Mouse (Mus musculus) gastrocnemius, adult 18-20 months (tissue): ENCODE results near the gene Tstd2. TPM values are rescaled to one million over a fixed set of nuclear protein-coding genes. Genes with fewer than 3 reads are reported as not detected.

ENCODE experiments used
- DNase-seq: peaks from one replicate; pipeline ENCODE4 v3.0.0; 2021; ENCODE audit warnings: low spot score
- total RNA-seq, 2 experiments: library from RNA; stranded (reverse); gene quantifications; 2 replicates each; pipeline ENCODE4 v1.2.3; 2021

Gene Tstd2
- total RNA-seq, 2 experiments from 2014 or later = 9.6 to 10.2 TPM

DNA sequence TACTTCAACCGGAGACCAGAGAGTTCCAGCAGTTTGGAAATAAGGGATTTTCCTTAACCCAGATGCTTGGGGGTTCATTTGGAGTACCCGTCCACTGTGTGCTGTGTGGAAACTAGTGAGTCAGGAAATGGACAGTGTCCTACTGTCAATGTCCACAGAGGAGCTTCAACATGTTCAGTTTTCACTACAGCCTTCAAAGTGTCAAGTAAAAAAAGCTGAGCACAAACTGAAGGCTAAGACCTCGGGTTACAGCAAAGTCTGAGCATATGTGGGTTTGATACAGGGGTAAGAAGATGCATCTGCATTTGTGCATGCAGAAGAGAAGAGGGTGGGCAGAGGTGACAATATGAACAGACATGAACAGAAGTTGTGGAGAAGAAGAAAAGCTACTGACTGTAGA, 17.7 kb downstream of the Tstd2 start:
- DNase-seq = no peak

DNA sequence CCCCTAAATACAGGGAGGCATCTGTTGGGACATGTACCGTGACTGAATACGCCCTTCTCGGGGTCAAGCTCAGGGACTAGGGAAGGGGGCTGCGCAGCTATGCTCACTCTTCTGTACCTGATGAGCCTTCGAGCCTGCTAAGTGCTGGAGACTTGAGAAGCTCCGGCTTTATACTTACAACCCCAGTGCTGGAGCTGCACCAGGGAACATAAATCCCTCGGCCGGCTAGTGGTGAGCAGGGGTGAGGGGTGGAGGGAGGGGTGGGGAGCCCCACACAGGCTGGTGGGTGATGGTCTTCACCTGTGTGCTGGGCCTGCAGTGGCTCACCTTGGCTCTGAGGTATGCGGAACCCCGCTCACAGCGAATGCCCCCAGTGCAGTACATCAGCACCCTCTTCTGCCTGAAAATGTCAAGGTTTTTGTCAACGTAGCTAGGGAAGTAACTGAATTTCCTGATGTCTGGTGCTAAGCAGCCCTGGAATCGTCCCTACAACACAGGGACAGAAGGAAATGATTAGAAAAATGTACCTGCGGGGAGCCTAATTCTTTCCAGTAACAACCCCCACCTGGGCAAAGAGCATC, 18.9 kb downstream of the Tstd2 start:
- DNase-seq = no peak

DNA sequence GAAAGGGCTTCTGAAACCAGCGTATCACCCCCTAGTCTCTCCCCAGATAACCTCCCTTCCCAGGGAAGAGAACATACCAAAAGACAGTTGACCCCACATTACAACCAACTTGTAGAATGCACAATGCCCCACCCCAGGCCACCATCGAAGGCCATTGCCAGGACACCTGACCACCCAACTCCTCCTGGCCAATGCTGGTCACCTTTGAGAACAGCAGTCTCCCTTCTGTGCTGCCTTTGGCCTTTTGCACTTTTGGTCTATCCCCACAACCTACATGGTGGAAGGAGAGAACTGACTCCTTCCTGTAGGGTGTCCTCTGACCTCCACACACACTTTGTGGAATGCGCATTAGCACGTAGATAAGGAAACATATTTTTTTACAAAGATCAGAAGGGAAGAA, 21.0 kb downstream of the Tstd2 start:
- no peak for DNase-seq

DNA sequence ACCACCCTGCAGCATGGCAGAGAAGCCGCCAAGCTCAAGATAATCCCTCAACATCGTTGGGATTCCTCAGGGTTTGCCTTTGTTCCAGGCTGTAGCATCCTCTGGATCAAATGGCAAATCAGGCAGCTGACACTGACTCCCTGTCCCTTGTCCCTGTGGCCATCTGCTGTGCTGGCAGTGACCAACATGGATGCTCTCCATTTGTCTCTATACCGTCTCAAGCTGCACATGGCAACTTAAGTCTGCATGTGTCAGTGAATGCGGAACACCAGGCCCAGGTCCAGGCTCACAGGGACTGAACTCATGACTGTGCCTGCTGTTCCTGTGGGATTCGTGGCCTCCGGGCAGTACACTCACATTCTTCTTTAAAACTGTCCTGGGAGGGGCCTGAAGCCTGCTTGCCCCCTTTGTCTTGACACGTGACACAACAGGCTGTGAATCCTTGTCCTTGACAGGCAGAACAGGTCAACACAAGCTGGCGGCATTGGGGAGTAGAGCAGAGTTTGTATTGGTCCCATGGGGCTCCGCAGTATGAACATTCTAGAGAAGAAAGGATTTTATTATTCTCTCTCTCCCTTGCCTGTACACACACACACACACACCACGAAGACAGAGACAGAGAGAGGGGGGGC, 21.8 kb downstream of the Tstd2 start:
- DNase-seq = no peak

DNA sequence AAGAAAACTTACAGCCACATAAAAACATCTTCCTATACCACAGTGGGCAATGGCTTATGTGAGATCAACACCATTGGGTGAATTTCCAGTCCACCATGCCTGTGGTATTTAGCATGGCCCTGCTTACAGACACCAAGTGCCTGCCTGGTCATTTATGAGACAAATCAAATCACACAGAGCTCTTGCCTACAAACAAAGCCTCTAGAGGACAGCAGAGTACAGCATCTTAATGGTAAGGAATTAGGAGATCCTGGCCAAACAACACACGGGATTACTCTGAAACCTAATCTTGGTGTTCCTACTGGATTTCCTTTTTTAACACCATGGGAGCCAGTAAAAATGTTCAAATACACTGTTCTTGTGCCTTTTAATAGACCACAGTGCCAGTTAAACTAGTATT, 23.2 kb downstream of the Tstd2 start:
- DNase-seq = no peak

DNA sequence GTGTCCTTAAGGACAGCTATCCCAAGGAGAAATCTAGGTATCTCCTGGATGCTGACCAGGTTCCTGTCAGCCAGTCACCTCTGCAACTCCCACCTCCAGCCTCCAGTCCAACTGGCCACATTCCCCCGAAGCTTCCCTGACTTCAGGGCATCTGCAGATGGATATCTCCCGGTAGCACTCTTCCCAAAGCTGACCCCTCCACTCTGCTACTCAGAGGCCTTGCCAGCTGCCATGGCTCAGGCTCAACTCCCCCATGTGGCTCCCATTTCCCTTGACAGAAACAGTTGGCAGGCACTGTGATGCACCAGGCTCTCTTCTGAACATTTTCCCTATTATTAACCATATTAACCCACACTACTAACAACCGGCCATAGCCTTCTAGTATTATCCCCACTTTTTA, 27.1 kb downstream of the Tstd2 start:
- no peak for DNase-seq

DNA sequence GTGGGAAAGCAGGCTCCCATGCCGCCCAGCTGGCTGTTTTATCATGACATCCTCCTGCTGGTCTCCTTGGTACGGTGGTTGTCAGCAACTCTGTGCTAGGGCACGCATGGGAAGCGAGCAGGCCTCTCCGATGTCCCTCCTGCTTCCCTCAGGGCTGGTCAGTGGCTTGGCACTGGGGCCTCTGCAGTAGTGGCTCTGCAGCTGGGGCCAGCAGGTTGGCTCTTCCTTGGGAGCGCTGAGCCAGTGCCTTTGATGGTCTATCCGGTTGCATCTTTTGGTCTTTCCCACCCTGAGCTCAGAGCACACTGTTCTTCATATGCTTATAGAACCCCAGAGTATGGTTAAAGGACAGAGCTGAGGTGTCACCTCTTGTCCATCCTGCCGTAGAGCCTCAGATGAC, 28.4 kb downstream of the Tstd2 start:
- DNase-seq = no peak

DNA sequence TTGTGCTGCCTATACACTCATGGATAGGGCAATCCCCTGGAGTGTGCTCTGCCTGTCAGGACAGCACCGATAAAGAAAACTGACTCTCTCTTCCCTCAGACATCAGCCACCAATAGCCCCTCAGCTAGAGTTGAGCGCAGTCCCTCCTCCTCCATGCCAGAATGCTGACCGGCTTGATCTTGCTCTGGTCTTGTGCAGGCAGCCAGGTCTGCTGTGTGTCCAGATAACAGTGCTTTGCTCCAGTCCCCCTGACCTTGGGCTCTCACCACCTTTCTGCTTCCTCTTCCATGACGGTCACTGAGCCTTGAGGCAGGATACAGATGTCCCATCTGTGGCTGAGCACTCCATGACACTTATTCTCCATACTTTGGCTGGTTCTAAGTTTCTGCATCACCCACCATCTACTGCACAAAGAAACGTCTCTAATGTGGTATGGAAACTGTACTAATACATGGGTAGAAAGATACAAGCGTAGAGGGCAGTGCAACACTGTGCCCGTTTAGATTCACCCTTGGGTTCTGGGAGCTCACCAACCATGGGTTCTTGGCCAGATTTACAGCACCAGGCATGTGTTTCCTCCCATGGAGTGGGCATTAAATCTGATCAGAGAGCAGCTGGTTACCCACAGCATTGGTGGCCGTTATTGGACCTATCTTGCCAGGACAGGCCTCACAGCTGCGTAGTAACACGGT, 36.3 kb downstream of the Tstd2 start:
- DNase-seq = no peak

DNA sequence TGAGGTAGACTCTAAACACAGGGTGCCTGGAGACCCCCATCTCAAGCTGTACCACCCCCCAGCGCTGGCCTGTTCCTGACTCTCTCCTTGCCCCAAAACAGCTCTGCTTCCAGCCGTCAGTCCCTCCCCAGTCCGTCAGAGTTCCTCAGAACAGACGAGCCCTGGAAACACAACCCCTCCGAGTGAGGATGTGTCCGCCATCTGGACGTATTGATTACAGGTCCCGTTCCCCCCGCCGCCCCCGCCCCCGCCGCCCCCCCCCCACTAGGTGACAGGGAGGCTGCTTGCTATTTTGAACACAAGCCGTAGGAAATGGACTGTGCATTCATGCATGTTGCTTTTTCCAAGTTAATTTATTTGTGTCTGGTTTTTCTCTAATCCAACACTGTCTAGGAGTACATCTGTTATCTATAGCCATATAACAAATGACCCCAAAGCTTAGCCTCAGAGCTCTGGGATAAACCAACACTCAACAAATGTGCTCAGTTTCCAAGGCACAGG, 37.2 kb downstream of the Tstd2 start:
- DNase-seq = peak; percentile 37

DNA sequence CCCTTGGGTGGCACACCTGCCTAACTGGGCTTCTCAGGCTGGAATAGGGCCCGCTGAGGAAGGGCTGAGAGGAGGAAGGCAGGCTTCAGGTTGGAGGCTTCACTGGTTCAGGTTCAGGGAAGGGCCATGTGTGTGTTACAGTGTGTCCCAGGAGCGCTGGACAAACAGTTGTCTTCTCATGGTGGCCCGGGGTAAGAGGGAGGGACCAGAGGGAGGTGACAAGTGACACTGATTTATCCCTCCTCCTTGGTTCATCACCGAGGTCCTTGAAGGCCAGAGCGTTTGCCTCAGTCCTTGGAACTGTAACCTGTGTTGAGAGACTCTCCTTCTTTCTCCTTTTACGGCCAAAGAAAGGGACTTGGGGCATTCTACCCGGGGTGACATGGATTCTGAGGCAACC, 38.0 kb downstream of the Tstd2 start:
- DNase-seq = peak; percentile 24

DNA sequence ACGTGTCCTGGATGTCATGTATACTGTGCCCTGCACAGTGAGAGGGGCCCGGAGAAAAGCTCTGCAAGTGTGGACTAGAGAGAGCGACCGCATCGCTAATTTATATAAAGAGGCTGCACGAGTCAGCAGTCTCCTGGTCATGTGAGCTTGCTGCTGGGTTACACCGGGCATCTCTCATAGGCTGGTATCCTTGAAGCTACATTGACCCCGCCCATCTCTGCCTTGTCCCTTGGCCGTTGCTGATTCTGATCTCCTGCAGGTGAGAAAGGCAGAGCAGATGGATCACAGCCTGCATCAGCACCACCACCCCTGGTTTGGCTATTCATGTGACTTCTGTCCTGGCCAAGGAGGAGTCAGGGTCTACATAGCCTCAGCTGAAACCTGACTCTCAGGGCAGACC, 39.4 kb downstream of the Tstd2 start:
- DNase-seq = no peak

DNA sequence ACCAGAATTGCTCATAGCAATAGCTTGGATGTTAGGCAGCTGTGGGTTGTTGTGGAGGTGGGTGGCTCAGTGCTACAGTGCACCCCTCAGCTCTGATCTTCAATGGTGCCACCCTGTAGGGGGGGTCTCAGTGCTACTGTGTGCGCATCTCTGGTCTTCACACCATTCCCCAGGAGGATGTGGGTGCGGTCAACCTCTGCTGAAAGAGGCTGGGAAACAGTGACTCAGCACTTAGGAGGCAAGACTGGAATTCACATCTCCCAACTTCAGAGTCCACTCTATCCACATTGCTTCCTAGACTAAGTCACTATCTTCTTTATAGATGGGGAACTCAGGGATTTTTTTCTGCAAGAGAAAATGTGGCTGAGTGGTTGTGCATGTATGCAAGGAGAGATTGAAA, 40.9 kb downstream of the Tstd2 start:
- DNase-seq = no peak

DNA sequence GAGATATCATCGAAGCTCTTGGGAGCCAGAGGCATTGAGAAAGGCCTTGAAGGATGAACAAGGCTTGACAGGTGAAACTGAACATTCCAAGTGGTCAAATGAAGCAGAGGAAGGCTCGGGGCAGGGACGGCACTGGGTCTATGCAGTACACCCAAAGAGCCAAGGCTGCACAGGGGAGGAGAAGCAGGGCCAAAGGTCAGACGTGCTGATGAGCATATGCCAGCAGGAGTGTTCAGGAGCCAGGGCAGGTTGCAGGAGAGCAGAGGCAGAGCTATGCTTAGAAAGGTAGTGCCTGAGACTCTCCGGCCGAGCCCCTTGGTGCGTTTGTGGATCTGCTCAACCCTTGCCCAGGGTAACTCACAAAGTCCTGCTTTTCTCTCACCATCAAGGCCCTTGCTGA, 41.9 kb downstream of the Tstd2 start:
- no peak for DNase-seq

DNA sequence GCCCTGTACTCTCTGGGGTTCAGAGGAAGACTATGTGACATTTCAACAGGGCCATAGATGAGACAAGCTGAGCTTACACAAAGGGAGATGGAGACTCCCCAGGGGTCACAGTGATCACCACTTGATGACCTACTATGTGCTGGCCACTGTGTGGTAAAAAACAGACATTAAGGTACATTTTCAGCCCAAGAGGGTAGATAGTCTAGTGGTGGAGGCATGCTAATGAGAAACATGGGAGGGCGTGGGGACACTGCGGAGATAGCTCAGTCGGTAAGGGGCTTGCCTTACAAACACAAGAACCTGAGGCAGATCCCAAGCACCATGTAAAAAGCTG, 42.7 kb downstream of the Tstd2 start:
- DNase-seq = no peak

DNA sequence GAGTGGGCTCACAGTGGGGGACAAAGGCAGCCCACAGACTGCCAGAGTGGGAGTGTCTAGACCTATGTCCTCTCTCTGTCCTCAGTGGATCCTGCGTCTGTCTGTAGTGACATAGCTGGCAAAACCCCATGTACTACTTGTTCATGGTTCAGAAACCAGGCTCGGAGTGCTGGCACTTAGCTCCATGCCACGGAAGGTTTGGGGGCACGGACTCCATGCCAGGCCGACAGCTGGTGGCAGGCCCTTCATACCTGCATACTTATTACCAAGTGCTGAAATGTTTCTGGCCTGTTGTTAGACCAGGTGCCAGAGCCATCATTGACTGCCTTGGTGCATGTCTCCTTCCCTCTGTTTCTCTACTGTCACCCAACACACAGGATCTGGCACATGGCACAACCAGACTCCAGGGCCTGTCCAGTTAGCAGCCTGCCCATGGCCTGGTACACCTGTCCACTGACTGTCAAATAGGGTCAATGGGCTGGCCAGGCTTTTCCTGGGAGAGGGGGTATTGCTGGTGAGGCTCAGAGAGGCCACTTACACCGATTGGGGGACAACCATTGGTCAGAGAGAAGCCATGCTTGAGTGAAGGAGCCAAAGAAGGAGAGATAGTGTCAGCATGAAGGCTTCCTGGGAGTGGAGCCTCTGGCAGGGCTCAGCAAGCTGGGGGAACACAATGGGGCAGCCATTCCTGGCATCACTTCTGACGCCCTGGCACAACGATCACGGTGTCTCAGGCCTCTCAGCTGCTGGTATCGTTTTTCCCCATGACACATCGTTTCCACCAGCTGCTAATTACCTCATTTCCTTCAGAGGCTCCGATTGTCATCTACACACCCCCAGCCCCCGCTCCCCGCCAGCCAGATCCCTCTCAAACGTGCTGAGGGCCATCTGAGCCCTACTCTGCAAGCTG, 43.3 kb downstream of the Tstd2 start:
- DNase-seq = peak; percentile 22

DNA sequence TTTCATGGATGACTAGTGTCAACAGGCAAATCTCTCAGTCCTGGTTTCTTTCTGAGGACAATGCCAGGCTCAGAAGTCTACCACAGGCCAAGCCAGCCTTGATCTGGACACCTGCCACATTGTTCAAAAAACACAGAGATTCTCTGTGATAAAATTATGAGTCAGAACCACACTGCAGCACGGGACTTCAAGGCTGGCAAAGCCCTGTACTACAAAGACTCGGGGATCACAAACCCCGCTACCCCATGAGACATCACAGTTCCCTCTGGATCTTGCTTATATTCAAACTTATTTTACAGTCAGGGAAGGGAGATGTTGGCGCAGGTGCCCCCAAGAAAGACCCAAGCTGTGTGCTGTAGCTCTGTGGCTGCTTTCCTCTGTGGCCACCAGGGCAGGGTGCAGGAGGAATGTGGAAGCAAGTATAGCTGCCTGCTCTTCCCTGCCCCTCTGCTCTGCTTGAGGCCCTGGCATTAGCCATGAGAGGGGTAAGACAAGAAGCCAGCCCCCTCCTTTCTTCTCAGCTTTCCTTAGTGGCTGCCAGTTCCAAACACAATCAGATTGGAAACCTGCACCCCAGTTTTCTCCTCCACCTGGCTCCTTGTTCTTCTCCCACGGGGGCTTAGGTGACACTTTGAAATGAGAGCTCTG, 45.9 kb downstream of the Tstd2 start:
- no peak for DNase-seq

DNA sequence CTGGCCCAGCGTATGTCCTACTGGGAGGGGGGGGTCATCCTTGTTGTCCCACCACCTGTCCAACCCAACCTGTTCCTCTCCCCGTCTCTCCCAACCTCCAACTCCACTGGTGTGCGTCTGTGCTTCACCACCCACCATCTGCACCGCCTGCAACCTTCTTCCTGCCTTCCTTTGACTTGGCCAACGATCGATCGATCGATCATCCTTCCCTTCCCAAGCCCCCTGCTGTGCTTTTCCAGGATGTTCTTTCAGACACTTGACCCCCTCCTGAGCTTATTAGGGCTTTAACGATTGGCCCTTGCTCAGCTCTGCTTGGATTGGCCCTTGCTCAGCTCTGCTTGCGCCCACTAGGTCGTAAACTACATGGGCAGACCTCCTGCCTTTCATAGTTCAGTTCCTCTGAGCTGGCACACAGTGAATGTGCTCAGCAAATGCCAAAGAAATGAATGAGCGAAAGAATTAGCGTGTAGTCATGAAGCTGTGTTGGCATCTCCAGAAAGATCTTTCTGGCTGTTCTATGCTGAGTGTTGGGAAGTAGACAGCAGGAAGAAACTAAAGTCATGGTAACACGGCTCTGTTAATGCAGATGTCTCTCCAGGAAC, 48.9 kb downstream of the Tstd2 start:
- DNase-seq = no peak

DNA sequence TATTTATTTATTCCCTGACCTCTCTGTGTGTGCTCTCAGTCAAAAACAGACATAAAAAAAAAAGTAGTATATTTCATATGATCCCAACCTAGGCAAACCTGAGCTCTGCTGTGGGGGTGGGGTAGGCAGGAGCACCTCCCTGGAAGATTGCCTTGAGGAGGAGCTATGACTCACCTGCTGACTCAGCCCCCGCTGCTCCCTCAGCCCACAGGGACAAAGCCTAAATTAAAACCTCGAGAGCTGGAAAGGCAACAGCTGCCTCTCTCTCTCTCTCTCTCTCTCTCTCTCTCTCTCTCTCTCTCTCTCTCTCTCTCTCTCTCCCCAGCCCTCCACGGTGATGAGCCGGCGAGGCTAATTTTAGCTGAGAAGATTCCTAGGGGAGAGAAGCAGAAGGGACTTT, 50.6 kb downstream of the Tstd2 start:
- peak; percentile 87 for DNase-seq

DNA sequence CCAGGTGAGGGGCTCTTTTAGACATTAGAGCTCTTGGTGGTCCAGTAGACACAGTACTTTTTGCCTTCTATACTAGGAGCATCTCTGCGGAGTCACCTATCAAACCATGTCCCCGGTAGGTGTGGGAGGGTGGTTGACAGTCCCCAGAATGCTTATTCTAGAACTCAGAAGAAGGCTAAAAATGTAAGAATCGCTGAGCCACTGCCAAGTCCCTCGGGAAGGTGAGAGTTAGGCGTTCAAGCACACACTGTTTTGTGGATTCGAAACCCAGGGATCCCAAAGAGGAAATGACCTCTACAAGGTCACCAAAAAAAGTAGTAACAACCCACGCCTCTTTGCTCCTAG, 51.1 kb downstream of the Tstd2 start:
- DNase-seq = peak; percentile 34

DNA sequence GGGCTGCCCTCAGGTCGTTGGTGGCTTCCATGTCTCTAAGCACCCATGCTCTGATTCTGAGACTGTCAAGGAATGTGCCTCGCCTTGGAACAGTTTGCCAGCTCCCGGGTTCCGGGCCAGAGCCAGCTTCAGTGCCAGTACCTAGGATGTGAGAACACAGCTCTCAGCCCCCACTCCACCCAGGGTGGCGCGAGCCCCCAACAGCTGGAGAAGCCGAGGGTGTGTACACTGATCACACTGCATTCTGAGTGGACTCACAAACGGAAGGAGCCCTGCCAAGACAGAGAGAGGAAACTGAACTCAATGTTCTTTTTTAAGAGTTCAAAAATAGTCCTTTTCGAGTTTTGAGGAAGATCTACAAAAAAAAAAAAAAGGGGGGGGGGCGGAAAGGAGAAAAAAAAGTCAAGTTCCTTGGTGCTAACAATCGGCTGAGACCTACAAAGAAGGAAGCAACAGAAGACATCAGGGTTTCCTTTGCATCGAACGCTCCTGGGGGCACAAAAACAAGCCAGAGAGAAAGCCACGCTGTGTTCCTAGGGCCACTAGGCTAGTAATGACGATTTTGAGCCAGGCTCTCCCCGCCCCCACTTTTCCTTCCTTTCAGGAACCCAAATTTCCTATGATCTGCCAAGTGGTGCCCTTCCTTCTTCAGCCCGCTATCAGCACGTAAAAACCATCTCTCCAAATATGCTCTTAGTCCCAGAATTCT, 51.6 kb downstream of the Tstd2 start:
- peak; percentile 62 for DNase-seq
